Mouse (Mus musculus) heart, embryonic 16.5 days (tissue): ENCODE results near the gene Tet3. TPM values are rescaled to one million over a fixed set of nuclear protein-coding genes. Genes with fewer than 3 reads are reported as not detected.

Experiments
- ATAC-seq: fragments of 200-750 bp; cut with Nextera tagmentation; replicated peaks from 2 replicates; pipeline ENCODE4 v1.8.0; 2017; ENCODE audit warnings: moderate number of reproducible peaks; ENCODE audit not compliant: insufficient read depth, low FRiP score; ENCODE audit errors: extremely low read depth
- H3K27ac ChIP-seq: fragments of 300-500 bp; sonication (generic); 2 replicates; pipeline ENCODE4 v1.5.1; 2014; ENCODE audit warnings: mild to moderate bottlenecking, low read length, control low read depth, moderate library complexity
- H3K27me3 ChIP-seq: fragments of 300-500 bp; sonication (generic); 2 replicates; pipeline ENCODE4 v1.6.1; 2014; ENCODE audit warnings: low read length, mixed read lengths; ENCODE audit not compliant: control insufficient read depth, insufficient read depth
- H3K36me3 ChIP-seq: fragments of 300-500 bp; sonication (generic); 2 replicates; pipeline ENCODE4 v1.6.1; 2014; ENCODE audit not compliant: control insufficient read depth, insufficient read depth
- H3K4me1 ChIP-seq: fragments of 300-500 bp; sonication (generic); 2 replicates; pipeline ENCODE4 v1.6.1; 2014; ENCODE audit warnings: low read length, mixed read lengths; ENCODE audit not compliant: control insufficient read depth, insufficient read depth
- H3K4me2 ChIP-seq: fragments of 300-500 bp; sonication (generic); 2 replicates; pipeline ENCODE4 v1.6.1; 2014; ENCODE audit warnings: low read depth, mild to moderate bottlenecking, control low read depth, low read length
- H3K4me3 ChIP-seq: fragments of 300-500 bp; sonication (generic); 2 replicates; pipeline ENCODE4 v1.5.1; 2014; ENCODE audit warnings: mild to moderate bottlenecking, control low read depth, low read length
- H3K9ac ChIP-seq: fragments of 300-500 bp; sonication (generic); 2 replicates; pipeline ENCODE4 v1.6.1; 2014; ENCODE audit warnings: low read length, control low read depth
- H3K9me3 ChIP-seq: fragments of 300-500 bp; sonication (generic); replicated peaks from 2 replicates; pipeline ENCODE4 v1.6.1; 2016; ENCODE audit warnings: low read length; ENCODE audit not compliant: control insufficient read depth
- WGBS: fragments of 180-500 bp; shearing (Covaris S2); extraction: QIAGEN DNeasy Blood & Tissue Kit; methylation state at CpG from one replicate; pipeline ENCODE4 v1.1.7; 2014; 5-methylcytosine and 5-hydroxymethylcytosine counted together
- polyA plus RNA-seq: library from polyadenylated mRNA; unstranded; fragments of >200 nt; fragmentation: Nextera tagmentation; extraction: Ambion mirVana; gene quantifications from 2 replicates; pipeline ENCODE4 v1.2.1, GENCODE M21; 2015

The Tet3 gene
- polyA plus RNA-seq, 1 experiment from 2014 or later: 29.0 TPM

DNA sequence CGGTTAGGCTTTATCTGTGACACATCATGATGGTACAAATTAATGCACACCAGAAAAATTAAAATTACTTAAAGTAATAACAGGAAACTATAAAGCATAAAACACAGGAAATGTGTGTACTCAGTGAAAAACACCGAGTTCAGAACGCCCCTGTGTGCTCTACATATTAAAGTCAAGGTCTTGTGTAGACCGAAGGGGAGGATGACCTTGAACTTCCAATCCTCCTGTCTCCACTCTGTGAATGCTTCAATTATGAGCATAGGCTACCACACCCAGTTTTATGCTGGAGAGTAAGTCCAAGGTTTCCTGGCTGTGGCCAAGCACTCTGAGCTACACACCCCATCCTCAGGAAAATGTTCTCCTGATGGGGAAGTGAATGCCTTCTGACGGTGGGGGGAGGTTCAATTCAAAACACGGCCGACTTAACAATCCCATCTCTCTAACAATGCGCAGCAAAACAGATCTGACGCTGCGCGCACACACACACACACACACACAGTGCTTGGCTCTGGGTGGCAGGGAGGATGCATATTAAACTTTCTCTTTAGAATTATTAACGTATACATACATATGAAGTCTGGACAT lies 43.4 kb downstream of the Tet3 start:
- no peak for ATAC-seq
- Histone ChIP-seq H3K9ac (no peak overlapping the region), H3K27me3 (no peaks in the 10 kb centered on the region), H3K27ac (peak overlapping the region; percentile 31; the same call in 1 of the 2 replicates), H3K4me1 (peaks cover 53% of the 10 kb centered on the region), H3K36me3 (no peaks in the 10 kb centered on the region), H3K9me3 (no peaks in the 10 kb centered on the region), H3K4me2 (no peak overlapping the region), H3K4me3 (no peak overlapping the region)
- 79% methylated on average over 12 of the region's 12 CpGs for WGBS

DNA sequence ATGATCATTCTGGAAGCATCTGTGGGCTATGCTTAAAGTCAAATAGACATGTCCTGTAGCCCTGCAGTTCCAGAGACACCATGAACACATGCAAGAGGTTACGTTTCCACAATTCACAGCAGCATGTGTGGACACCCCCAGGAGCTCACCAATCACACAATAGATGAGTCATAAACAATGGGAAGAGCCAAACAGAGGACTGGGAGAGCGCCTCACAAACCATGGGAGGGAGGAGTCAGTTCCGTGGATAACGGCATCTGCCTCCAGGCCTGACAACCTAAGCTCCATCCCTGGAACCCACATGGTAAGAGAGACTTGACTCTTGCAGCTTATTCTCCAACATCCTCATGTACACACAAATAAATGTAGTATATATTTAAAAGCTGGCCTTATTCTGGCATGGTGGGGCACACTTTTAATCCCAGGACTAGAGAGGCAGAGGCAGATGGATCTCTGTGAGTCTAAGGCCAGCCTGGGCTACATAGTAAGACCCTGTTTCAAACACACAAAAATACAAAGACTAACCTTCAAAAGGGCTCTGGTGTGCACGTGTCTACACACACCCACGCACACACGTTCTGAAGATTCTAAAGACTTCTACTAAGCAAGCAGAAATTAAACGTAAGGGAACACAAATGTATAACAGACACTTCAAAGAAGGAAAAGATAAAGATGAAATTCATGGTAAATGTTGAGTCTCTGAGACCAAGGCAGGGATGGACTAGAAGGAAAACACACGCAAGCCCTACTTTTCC lies 44.1 kb downstream of the Tet3 start:
- H3K4me2 ChIP-seq: no peak overlapping the region
- WGBS: 83% methylated on average over 9 of the region's 9 CpGs
- ATAC-seq: no peak
- no peak overlapping the region for H3K9ac ChIP-seq
- no peak overlapping the region for H3K27ac ChIP-seq
- H3K4me1 ChIP-seq: peaks cover 55% of the 10 kb centered on the region
- no peak overlapping the region for H3K4me3 ChIP-seq
- no peaks in the 10 kb centered on the region for H3K36me3 ChIP-seq
- H3K9me3 ChIP-seq: no peaks in the 10 kb centered on the region
- H3K27me3 ChIP-seq: no peaks in the 10 kb centered on the region

DNA sequence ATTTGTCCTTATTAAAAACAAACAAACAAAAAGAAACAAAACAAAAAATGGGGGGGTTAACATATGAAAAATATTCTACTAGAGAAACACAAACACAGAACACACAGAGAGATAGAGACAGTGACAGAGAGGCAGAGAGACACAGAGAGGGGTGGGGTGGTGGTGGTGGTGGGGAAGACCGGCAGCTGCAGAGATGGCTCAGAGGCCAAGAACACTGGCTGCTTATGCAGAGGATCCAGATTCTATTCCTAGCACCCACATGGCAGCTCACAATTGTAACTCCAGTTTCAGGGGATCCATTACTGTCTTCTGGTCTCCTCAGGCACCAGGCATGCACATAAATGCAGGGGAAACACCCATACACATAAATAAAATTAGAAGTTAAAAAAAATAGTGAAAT lies 45.2 kb downstream of the Tet3 start:
- H3K27me3 ChIP-seq: no peaks in the 10 kb centered on the region
- H3K4me1 ChIP-seq: peaks cover 63% of the 10 kb centered on the region
- H3K27ac ChIP-seq: no peak overlapping the region
- no peaks in the 10 kb centered on the region for H3K36me3 ChIP-seq
- H3K4me2 ChIP-seq: no peak overlapping the region
- H3K9ac ChIP-seq: no peak overlapping the region
- no peak for ATAC-seq
- 50% methylated on average over 1 of the region's 1 CpGs for WGBS
- no peaks in the 10 kb centered on the region for H3K9me3 ChIP-seq
- no peak overlapping the region for H3K4me3 ChIP-seq

DNA sequence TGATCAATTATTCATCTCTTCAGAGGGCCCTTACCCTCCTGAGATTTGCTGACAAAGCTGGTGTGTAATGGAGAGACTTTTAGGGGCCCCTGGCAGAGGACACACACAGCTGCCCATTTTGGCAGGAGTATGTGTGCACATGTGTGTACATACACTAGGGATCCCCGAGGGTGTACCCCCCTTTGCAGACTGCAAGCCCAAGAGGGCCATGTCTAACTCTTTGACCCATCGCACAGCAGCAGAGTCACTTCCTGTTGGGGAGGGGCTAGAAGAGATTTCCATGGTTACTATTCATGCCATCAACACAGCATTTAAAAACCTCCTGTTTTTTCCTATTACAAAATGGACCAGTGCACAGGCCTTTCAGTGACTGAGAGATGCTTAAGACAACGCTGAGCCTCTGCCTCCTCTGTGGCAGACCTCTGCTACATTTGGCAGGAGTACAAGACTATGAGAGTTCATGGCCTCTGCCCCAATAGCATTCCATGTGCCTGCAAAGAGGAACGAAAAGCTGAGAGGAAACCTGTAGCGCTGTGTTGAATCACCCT lies 46.0 kb downstream of the Tet3 start:
- ATAC-seq: no peak; the same call in 1 of the 2 replicates
- H3K4me3 ChIP-seq: no peak overlapping the region
- no peak overlapping the region for H3K4me2 ChIP-seq
- peaks cover 65% of the 10 kb centered on the region for H3K4me1 ChIP-seq
- H3K27ac ChIP-seq: peak overlapping the region; percentile 20
- H3K9me3 ChIP-seq: no peaks in the 10 kb centered on the region
- WGBS: 28% methylated on average over 5 of the region's 5 CpGs
- no peaks in the 10 kb centered on the region for H3K27me3 ChIP-seq
- no peak overlapping the region for H3K9ac ChIP-seq
- H3K36me3 ChIP-seq: no peaks in the 10 kb centered on the region

DNA sequence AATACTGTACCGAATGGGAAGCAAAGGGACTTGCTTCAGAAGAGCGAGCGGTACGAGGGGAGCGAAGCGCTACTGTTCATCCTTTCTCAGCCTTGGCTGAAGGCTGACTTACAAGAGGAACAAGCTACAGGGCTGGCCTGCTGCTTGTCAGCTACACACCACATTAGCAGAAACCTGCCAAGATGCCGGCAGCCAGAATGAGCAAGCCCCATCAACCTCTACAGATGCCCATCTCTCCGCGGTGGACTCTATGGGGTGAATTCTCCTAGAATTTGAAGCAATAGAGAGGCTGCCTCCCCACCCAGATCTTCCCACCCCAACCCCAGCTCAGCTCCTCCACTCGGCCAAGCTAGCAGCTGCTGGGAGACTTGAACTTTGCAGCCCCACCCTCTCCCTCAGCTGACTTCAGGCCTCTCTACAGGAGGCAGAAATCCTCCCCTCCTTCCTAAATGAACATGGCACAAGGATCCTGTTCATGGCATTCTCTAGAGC lies 46.5 kb downstream of the Tet3 start:
- no peak for ATAC-seq
- Histone ChIP-seq H3K4me2 (no peak overlapping the region), H3K9ac (no peak overlapping the region), H3K4me3 (no peak overlapping the region), H3K27ac (no peak overlapping the region), H3K4me1 (peaks cover 63% of the 10 kb centered on the region), H3K36me3 (no peaks in the 10 kb centered on the region), H3K9me3 (no peaks in the 10 kb centered on the region), H3K27me3 (no peaks in the 10 kb centered on the region)
- 80% methylated on average over 10 of the region's 10 CpGs for WGBS

DNA sequence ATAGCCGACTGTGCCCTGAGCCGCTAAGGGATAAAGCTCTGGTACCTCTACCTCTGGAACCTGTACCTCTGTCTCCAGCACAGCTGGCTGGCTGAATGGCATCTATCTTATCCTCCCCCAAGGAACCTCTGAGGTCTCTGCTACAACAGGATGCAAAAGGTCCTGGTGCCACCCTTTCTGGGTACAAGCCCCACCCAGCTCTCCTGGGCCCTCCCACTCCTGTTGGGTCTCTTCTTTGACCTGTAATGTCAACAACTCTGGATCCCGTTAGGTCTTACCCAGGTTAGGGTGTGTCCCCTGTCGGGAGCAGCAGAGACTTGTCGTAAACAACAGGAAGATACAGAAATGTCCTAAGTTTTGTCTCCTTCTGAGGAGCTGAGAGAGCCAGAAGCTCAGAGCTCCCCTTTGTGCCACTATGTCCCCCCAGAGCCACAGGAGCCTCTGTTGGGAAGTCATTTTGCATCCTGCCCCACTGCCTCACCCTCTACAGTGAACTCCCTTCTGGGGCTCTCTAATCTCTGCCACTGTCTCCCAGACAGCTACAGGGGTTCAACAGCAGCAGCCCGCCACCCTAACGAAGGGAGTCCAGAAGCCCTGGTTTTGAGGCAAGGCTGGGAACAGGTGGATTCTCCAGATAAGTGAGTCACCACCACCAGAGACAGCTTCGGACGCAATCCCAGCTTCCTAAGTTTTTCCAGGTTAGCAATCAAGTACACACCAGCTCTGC lies 47.1 kb downstream of the Tet3 start:
- no peaks in the 10 kb centered on the region for H3K36me3 ChIP-seq
- no peak overlapping the region for H3K4me2 ChIP-seq
- H3K4me3 ChIP-seq: no peak overlapping the region
- no peaks in the 10 kb centered on the region for H3K27me3 ChIP-seq
- H3K27ac ChIP-seq: no peak overlapping the region
- H3K9me3 ChIP-seq: no peaks in the 10 kb centered on the region
- no peak for ATAC-seq
- H3K4me1 ChIP-seq: peaks cover 57% of the 10 kb centered on the region
- no peak overlapping the region for H3K9ac ChIP-seq
- 78% methylated on average over 9 of the region's 9 CpGs for WGBS

DNA sequence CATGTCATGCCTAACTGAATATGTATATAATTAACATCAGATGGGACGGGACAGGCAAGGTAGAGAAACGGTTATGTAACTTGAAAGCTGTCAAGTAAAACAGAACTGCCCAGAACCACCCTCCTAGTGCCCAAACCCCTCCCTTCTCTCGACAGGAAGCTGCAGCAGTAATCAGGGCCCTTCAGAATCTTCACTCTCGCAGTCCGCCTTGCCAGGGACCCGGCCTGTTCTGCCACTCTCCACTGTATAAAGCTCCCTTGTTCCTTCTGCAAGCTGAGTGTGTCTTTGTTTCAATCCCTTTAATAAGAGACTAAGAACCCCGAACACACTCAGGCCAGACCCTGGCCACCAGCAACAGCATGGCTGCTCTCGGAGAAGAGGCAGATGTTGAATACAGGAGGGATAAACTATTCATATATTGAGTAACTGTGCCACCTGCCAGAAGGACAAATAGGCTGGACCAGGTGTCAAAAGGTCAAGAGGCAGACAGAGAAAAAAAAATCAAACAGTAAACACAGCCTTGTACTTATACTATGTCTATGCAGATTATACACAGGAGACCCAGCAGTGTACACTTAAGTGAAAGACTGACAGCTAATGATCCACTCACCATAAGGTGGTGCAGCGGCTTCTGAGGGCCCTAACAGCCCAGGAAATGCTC lies 48.7 kb downstream of the Tet3 start:
- Histone ChIP-seq H3K27me3 (no peaks in the 10 kb centered on the region), H3K27ac (0 out of 2 replicates have a peak overlapping the region, but pooled peaks have one; percentile 12), H3K9me3 (no peaks in the 10 kb centered on the region), H3K36me3 (no peaks in the 10 kb centered on the region), H3K4me3 (no peak overlapping the region), H3K4me2 (no peak overlapping the region), H3K9ac (no peak overlapping the region), H3K4me1 (peaks cover 45% of the 10 kb centered on the region)
- no peak for ATAC-seq
- 55% methylated on average over 9 of the region's 9 CpGs for WGBS

DNA sequence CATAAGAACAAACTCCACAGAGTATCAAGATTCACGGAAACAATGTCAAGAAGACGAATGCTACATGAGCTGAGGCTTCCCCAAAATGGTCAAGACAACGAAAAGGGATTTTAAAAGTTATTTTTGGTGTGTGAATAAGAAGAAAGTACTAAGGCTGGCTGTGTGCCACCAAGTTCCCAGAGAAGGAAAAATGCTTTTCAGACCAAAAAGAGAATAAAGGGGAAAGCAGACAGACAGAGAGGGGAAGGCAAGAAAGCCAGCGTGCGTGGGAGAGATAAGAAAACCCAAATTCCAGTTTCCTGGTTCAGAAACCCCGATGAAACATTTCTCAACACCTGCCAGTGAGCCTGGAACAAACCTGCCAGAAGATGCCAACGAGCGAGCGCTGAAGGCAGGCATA lies 50.4 kb downstream of the Tet3 start:
- no peak for ATAC-seq
- H3K4me2 ChIP-seq: no peak overlapping the region
- H3K4me3 ChIP-seq: no peak overlapping the region
- H3K27ac ChIP-seq: peak overlapping the region; percentile 36; the same call in 1 of the 2 replicates
- H3K9ac ChIP-seq: no peak overlapping the region
- peaks cover 39% of the 10 kb centered on the region for H3K4me1 ChIP-seq
- no peaks in the 10 kb centered on the region for H3K27me3 ChIP-seq
- WGBS: 61% methylated on average over 9 of the region's 9 CpGs
- peaks cover 12% of the 10 kb centered on the region for H3K36me3 ChIP-seq
- H3K9me3 ChIP-seq: no peaks in the 10 kb centered on the region
